Comparison of ENCODE assay signal across 8 mouse cellular contexts in genomic region chr14:115042660-115043059, GRCm38 (mm10). TPM values are rescaled to one million over a fixed set of nuclear protein-coding genes. Genes with fewer than 3 reads are reported as not detected.
DNase-seq lines count a peak whose midpoint lies in the region; ATAC-seq lines count a peak whose summit lies in the region.

No protein-coding gene starts in this region.

- peak overlapping the region; percentile 99 for H3K9ac ChIP-seq in embryonic facial prominence, embryonic 13.5 days
- H3K9ac ChIP-seq in limb, embryonic 13.5 days: peak overlapping the region; percentile 99
- peak overlapping the region; percentile 97 for H3K9ac ChIP-seq in neural tube, embryonic 13.5 days

- no peaks in the 10 kb centered on the region for H3K27me3 ChIP-seq in embryonic facial prominence, embryonic 13.5 days
- H3K27me3 ChIP-seq in limb, embryonic 13.5 days: 0 out of 2 replicates have a peak, but pooled peaks cover 4% of the 10 kb centered on the region
- peaks cover 5% of the 10 kb centered on the region for H3K27me3 ChIP-seq in neural tube, embryonic 13.5 days

- peak; percentile 26 to 31 for DNase-seq in cerebellum, postnatal 10 days
- DNase-seq in cerebellum, adult 9-11 months: no peak
- DNase-seq in A20 (ENCODE audit: low read depth, low spot score): peak; percentile 64
- no peak for DNase-seq in spleen, adult 12 weeks (ENCODE audit: low spot score)
- DNase-seq in left cerebral cortex, adult 8-10 months (ENCODE audit: low spot score in 2 of 2): no peak

- H3K36me3 ChIP-seq in embryonic facial prominence, embryonic 13.5 days: peaks cover 42% of the 10 kb centered on the region
- peaks cover 45% of the 10 kb centered on the region for H3K36me3 ChIP-seq in limb, embryonic 13.5 days
- H3K36me3 ChIP-seq in neural tube, embryonic 13.5 days: peaks cover 41% of the 10 kb centered on the region

- peak overlapping the region; percentile 70 for H3K4me2 ChIP-seq in embryonic facial prominence, embryonic 13.5 days
- peak overlapping the region; percentile 75 for H3K4me2 ChIP-seq in limb, embryonic 13.5 days (replicated peaks)
- H3K4me2 ChIP-seq in neural tube, embryonic 13.5 days: peak overlapping the region; percentile 89

- H3K4me1 ChIP-seq in embryonic facial prominence, embryonic 13.5 days: peaks cover 19% of the 10 kb centered on the region
- peaks cover 26% of the 10 kb centered on the region for H3K4me1 ChIP-seq in limb, embryonic 13.5 days
- peaks cover 48% of the 10 kb centered on the region for H3K4me1 ChIP-seq in neural tube, embryonic 13.5 days (replicated peaks)

- H3K27ac ChIP-seq in embryonic facial prominence, embryonic 13.5 days: no peak overlapping the region
- no peak overlapping the region for H3K27ac ChIP-seq in limb, embryonic 13.5 days
- H3K27ac ChIP-seq in neural tube, embryonic 13.5 days (replicated peaks): no peak overlapping the region

- H3K9me3 ChIP-seq in embryonic facial prominence, embryonic 13.5 days: no peaks in the 10 kb centered on the region
- no peaks in the 10 kb centered on the region for H3K9me3 ChIP-seq in limb, embryonic 13.5 days
- H3K9me3 ChIP-seq in neural tube, embryonic 13.5 days: no peaks in the 10 kb centered on the region

- peak overlapping the region; percentile 86 for H3K4me3 ChIP-seq in embryonic facial prominence, embryonic 13.5 days
- peak overlapping the region; percentile 82 for H3K4me3 ChIP-seq in limb, embryonic 13.5 days
- H3K4me3 ChIP-seq in neural tube, embryonic 13.5 days: peak overlapping the region; percentile 87

- ATAC-seq in embryonic facial prominence, embryonic 13.5 days (ENCODE audit: insufficient number of reproducible peaks, insufficient read depth, low FRiP score, low TSS enrichment, low read depth): no peak
- ATAC-seq in limb, embryonic 13.5 days (ENCODE audit: low FRiP score, low read depth): no peak
- ATAC-seq in neural tube, embryonic 13.5 days (ENCODE audit: low read depth): no peak

- WGBS in embryonic facial prominence, embryonic 13.5 days: 0% methylated on average over 4 of the region's 4 CpGs
- WGBS in limb, embryonic 13.5 days: 0% methylated on average over 4 of the region's 4 CpGs
- under 1% methylated on average over 4 of the region's 4 CpGs for WGBS in neural tube, embryonic 13.5 days

RNA-seq across cellular contexts. Expression of gene Gpc5, which starts 49.4 kb away (rescaled TPM):
- polyA plus RNA-seq in embryonic facial prominence, embryonic 13.5 days (2015; fragmentation: Nextera tagmentation; extraction: Ambion mirVana): 1.2 and 1.5 TPM in 2 replicates
- polyA plus RNA-seq in limb, embryonic 13.5 days (2015; fragmentation: Nextera tagmentation; extraction: Ambion mirVana): 2.0 and 2.2 TPM in 2 replicates
- 6.7 and 7.1 TPM in 2 replicates for polyA plus RNA-seq in neural tube, embryonic 13.5 days (2015; fragmentation: Nextera tagmentation; extraction: Ambion mirVana)
- total RNA-seq in left cerebral cortex, adult 8-10 months (2022): 10 to 100 TPM; 32.4 to 37.0 (median 36.0) TPM

Comparison
In these comparisons a context has a peak if more than half of its experiments do, and no peak if none do; other contexts are left out.
1. DNase-seq: peak in cerebellum, postnatal 10 days (2 of 2) and A20 (single experiment); none in cerebellum, adult 9-11 months (single experiment), spleen, adult 12 weeks (single experiment) and left cerebral cortex, adult 8-10 months (0 of 2).
2. Peak in every context shown above with its lines, with median percentiles within 50 percentile points of each other: H3K4me2 ChIP-seq, H3K4me3 ChIP-seq and H3K9ac ChIP-seq.